Mouse (Mus musculus) heart, embryonic 14.5 days (tissue): ENCODE data around the gene Ift122. TPM values are rescaled to one million over a fixed set of nuclear protein-coding genes. Genes with fewer than 3 reads are reported as not detected.

ENCODE experiments used
- ATAC-seq: fragments of 200-750 bp; cut with Nextera tagmentation; 2 replicates; pipeline ENCODE4 v1.8.0; 2017; ENCODE audit warnings: low read depth, moderate TSS enrichment; ENCODE audit not compliant: insufficient number of reproducible peaks, insufficient read depth, low FRiP score
- H3K27ac ChIP-seq, 2 experiments: fragments of 200-500 bp in 1 of 2; fragments of 300-500 bp in 1 of 2; sonication (generic) in 1 of 2; replicated peaks in 1 of 2; 2 replicates each; pipeline ENCODE4 v1.5.1; 2012 to 2014; ENCODE audit warnings: low read depth in 2 of 2, low read length in 2 of 2, control low read depth in 1 of 2, mild to moderate bottlenecking in 1 of 2, mixed read lengths in 1 of 2; ENCODE audit not compliant: control insufficient read depth in 1 of 2, insufficient read depth in 1 of 2
- H3K27me3 ChIP-seq: fragments of 300-500 bp; sonication (generic); 2 replicates; pipeline ENCODE4 v1.6.1; 2014; ENCODE audit warnings: mild to moderate bottlenecking, low read length, control low read depth; ENCODE audit not compliant: control insufficient read depth, insufficient read depth
- H3K36me3 ChIP-seq: fragments of 300-500 bp; sonication (generic); 2 replicates; pipeline ENCODE4 v1.6.1; 2014; ENCODE audit warnings: mild to moderate bottlenecking, control low read depth, low read length, mixed read lengths; ENCODE audit not compliant: control insufficient read depth, insufficient read depth
- H3K4me1 ChIP-seq, 2 experiments: fragments of 200-500 bp in 1 of 2; fragments of 300-500 bp in 1 of 2; sonication (generic) in 1 of 2; 2 replicates each; pipeline ENCODE4 v1.6.1; 2012 to 2014; ENCODE audit warnings: low read length in 2 of 2, control low read depth in 1 of 2, mixed read lengths in 1 of 2; ENCODE audit not compliant: control insufficient read depth in 2 of 2, insufficient read depth in 2 of 2
- H3K4me2 ChIP-seq: fragments of 300-500 bp; sonication (generic); 2 replicates; pipeline ENCODE4 v1.6.1; 2014; ENCODE audit warnings: mild to moderate bottlenecking, low read length
- H3K4me3 ChIP-seq, 2 experiments: fragments of 200-500 bp in 1 of 2; fragments of 300-500 bp in 1 of 2; sonication (generic) in 1 of 2; 2 replicates each; pipeline ENCODE4 v1.5.1; 2012 to 2014; ENCODE audit warnings: low read length in 2 of 2, mild to moderate bottlenecking in 2 of 2, control low read depth in 1 of 2, low read depth in 1 of 2, moderate library complexity in 1 of 2; ENCODE audit not compliant: control insufficient read depth in 1 of 2, insufficient read depth in 1 of 2
- H3K9ac ChIP-seq: fragments of 300-500 bp; sonication (generic); 2 replicates; pipeline ENCODE4 v1.6.1; 2014; ENCODE audit warnings: mild to moderate bottlenecking, low read length
- H3K9me3 ChIP-seq: fragments of 300-500 bp; sonication (generic); 2 replicates; pipeline ENCODE4 v1.6.1; 2016; ENCODE audit warnings: low read length, control low read depth; ENCODE audit not compliant: control insufficient read depth
- WGBS: fragments of 180-500 bp; shearing (Covaris S2); extraction: QIAGEN DNeasy Blood & Tissue Kit; methylation state at CpG from one replicate; pipeline ENCODE4 v1.1.7; 2014; 5-methylcytosine and 5-hydroxymethylcytosine counted together
- polyA plus RNA-seq: library from polyadenylated mRNA; unstranded; fragments of >200 nt; fragmentation: Nextera tagmentation; extraction: Ambion mirVana; gene quantifications from 2 replicates; pipeline ENCODE4 v1.2.1, GENCODE M21; 2014

The Ift122 gene
- polyA plus RNA-seq, 1 experiment from 2014 or later, result 22.6 TPM

DNA sequence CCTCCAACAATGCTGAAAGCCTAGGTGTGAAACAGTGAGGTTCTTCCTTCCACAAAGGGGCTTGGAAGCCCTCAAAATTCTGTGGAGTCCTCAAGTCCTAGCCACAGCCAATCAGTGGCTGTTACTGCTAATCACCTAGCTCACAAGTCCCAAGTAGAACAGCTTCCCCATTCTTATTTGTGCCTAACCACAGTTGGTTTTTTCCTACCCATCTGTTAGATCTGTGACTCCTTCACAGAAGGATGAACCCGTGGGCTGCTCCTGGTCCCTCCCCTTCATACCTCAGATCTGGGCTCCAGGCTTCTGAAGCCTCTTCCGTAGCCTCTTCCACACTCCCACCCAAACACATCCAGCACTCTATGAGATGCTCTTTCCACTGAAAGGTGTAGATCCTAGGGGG lies 53.6 kb downstream of the Ift122 start:
- peaks cover 32 to 34% of the 10 kb centered on the region in 2 experiments for H3K4me1 ChIP-seq
- ATAC-seq, result no peak
- 66% methylated on average over 2 of the region's 2 CpGs for WGBS
- peaks cover 13% of the 10 kb centered on the region; the same call in 1 of the 2 replicates for H3K36me3 ChIP-seq
- no peak overlapping the region for H3K9ac ChIP-seq
- H3K9me3 ChIP-seq, result no peaks in the 10 kb centered on the region
- no peaks in the 10 kb centered on the region for H3K27me3 ChIP-seq
- no peak overlapping the region for H3K4me3 ChIP-seq
- no peak overlapping the region for H3K4me2 ChIP-seq
- H3K27ac ChIP-seq, result 0 out of 4 replicates have a peak overlapping the region, but pooled peaks of 1 of the 2 experiments have one; percentile 31

DNA sequence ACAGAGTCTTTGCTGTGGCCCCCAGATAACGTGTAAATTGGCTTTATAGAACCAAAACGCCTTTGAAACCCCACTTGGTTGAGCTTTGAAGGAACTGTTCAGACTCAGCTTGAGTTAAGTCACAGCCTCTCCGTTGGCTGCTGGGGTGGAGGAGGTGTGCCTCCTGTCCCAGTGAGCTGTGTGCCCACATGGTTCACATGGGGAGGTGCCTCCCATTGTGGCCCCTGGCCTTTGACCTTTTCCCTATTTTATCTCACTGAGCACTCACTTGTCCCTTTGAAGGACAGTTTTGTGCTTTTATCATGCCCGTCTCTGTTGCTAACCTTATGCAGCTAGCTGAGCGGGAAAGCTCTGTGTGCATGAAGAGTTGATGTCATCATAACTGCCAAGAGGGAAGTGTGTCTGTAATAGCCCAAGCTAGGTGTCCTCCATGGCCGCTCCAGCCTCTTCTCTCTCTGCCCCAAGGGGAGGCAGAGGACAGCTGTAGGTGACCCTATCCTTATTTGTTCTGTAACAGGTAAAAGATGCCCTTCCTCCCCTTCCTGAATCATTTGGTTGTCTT lies 55.2 kb downstream of the Ift122 start:
- ATAC-seq, result no peak
- Histone ChIP-seq H3K27ac (peak overlapping the region in 1 of 2 experiments; percentile 62; a peak in 2 of 4 replicates), H3K4me3 (no peak overlapping the region), H3K9ac (no peak overlapping the region), H3K4me2 (no peak overlapping the region), H3K9me3 (no peaks in the 10 kb centered on the region), H3K27me3 (no peaks in the 10 kb centered on the region), H3K36me3 (peaks cover 13% of the 10 kb centered on the region; the same call in 1 of the 2 replicates), H3K4me1 (peaks cover 37 to 43% of the 10 kb centered on the region in 2 experiments)
- WGBS, result 28% methylated on average over 6 of the region's 6 CpGs

DNA sequence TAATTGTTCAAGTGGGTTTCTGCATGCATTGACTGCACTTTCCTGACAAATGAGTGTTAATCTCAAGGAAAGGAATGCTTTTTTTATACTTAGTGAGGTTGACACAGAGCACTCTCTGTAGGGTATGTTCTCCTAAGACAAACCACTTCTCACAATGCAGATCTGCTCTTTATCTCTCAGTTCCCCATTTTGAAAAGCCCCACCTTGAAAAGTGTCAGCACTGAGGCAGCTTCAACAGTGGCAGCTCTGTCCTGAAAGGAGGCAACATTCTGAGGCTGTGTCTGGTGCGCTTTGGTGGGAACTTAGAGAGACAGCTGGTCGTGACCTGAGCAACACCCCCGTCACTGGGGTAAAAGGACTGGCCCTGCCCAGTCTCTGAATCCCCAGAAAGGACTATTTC lies 55.8 kb downstream of the Ift122 start:
- Histone ChIP-seq H3K4me1 (peaks cover 38 to 44% of the 10 kb centered on the region in 2 experiments), H3K9ac (peak overlapping the region; percentile 38), H3K27me3 (no peaks in the 10 kb centered on the region), H3K4me3 (no peak overlapping the region), H3K27ac (peak overlapping the region; percentile 14 to 62; a peak in 3 of 4 replicates), H3K4me2 (no peak overlapping the region), H3K9me3 (no peaks in the 10 kb centered on the region), H3K36me3 (peaks cover 9% of the 10 kb centered on the region; the same call in 1 of the 2 replicates)
- no peak for ATAC-seq
- WGBS, result 67% methylated on average over 3 of the region's 3 CpGs

DNA sequence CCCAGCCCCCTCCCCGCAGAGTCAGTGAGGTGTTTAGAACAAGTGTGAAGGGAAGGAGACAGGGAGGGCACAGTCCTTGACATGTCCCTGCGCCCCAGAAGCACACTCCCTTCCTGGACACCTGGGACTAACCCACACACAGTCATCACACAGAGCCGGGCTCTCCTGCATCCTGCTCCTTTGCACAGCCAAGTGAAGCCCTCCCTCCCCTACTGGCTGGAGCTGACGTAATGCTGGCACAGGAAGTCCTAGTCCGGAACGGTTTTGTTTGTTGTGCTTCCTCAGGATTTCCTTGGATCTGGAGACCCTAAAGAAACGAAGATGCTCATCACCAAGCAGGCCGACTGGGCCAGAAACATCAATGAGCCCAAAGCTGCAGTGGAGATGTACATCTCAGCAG lies 56.7 kb downstream of the Ift122 start:
- H3K27me3 ChIP-seq, result no peaks in the 10 kb centered on the region
- 48% methylated on average over 8 of the region's 8 CpGs for WGBS
- peak; percentile 66 for ATAC-seq
- H3K4me3 ChIP-seq, result no peak overlapping the region
- H3K4me2 ChIP-seq, result 0 out of 2 replicates have a peak overlapping the region, but pooled peaks have one; percentile 16
- peaks cover 46 to 53% of the 10 kb centered on the region in 2 experiments for H3K4me1 ChIP-seq
- peak overlapping the region; percentile 64 to 66; a peak in 3 of 4 replicates for H3K27ac ChIP-seq
- H3K9ac ChIP-seq, result peak overlapping the region; percentile 11; the same call in 1 of the 2 replicates
- H3K36me3 ChIP-seq, result peaks cover 7% of the 10 kb centered on the region; the same call in 1 of the 2 replicates
- no peaks in the 10 kb centered on the region for H3K9me3 ChIP-seq

DNA sequence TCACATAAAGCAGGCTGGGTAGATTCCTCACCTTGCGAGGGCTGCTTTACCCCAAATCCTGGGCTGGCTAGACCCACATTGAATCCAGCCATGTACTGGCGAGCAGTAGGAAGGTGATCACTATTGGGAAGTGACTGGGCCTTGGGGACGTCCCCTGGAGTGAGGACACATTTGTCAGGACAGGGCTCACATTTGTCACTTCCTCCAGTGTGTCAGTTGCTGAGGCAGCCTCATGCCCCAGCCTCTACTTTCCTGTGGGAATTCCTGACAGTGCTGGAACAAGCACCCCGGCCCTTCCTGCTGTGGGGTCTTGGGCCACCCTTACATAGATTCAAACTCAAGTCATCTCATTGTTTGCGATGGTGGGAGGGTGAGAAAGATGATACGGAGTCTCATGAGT lies 58.5 kb downstream of the Ift122 start:
- Histone ChIP-seq H3K9ac (peak overlapping the region; percentile 13; the same call in 1 of the 2 replicates), H3K4me3 (no peak overlapping the region), H3K4me2 (no peak overlapping the region), H3K36me3 (0 out of 2 replicates have a peak, but pooled peaks cover 4% of the 10 kb centered on the region), H3K27me3 (no peaks in the 10 kb centered on the region), H3K27ac (peak overlapping the region; percentile 23 to 61; a peak in 3 of 4 replicates), H3K9me3 (no peaks in the 10 kb centered on the region), H3K4me1 (peaks cover 62 to 71% of the 10 kb centered on the region in 2 experiments)
- WGBS, result 63% methylated on average over 6 of the region's 6 CpGs
- no peak for ATAC-seq

DNA sequence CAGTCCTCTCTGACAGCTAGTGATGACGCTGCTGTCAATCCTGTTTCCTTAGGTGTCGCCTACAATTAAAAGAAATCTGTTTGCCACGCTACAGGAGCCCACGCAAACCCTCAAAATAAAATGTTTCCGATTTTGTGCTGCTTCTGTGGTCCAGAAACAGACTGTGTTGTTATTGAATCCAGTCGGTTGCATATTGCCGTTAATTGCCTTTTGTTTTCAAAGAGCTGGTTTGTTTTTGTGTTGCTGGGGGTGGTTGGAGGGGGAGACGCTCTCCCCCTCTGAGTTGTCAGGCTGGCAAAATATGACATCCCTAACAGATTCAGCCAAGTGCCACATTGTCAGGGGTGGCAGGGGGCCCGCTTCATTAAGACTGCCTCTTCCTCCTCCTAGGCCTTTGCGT lies 60.2 kb downstream of the Ift122 start:
- Histone ChIP-seq H3K4me1 (peaks cover 64 to 71% of the 10 kb centered on the region in 2 experiments), H3K4me2 (no peak overlapping the region), H3K9ac (no peak overlapping the region), H3K27ac (no peak overlapping the region), H3K27me3 (no peaks in the 10 kb centered on the region), H3K4me3 (no peak overlapping the region), H3K9me3 (no peaks in the 10 kb centered on the region), H3K36me3 (0 out of 2 replicates have a peak, but pooled peaks cover 5% of the 10 kb centered on the region)
- no peak for ATAC-seq
- WGBS, result 89% methylated on average over 10 of the region's 10 CpGs

DNA sequence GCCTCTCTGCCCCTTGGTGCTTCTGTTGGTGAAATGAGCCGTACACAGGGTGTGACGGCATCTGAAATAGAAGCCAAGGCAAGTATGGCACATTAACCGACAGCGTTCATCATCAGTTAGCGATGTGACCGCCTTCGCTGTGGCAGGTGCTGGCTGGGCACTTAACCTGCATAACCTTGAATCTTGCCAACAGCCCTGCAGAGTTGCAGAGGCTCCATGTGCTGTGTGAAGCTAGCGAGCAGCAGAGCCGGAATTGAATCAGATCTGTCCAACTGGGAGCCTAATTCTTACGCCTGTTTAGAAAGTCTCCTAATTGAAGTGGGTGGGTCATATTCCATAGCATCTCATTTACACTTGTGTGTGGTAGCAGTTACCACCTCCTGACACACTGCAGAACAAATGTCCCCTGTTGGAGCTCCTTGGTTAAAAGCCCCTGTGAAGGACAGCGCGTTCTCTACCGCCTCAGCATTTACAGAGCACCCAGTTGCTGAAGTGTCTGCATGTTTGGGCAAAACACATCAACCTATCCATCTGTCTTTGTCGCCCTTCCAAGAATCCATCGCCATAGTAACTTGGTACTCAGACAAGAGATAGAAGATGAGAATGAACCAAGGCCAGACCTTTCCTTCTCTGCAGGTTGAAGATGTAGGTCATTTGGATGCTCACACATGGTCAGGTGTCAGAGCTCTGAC lies 61.4 kb downstream of the Ift122 start:
- no peak for ATAC-seq
- H3K27ac ChIP-seq, result peak overlapping the region; percentile 7 to 84
- peak overlapping the region; percentile 51; the same call in 1 of the 2 replicates for H3K9ac ChIP-seq
- WGBS, result 79% methylated on average over 15 of the region's 15 CpGs
- H3K4me2 ChIP-seq, result no peak overlapping the region
- peaks cover 55 to 60% of the 10 kb centered on the region in 2 experiments for H3K4me1 ChIP-seq
- no peaks in the 10 kb centered on the region for H3K27me3 ChIP-seq
- H3K9me3 ChIP-seq, result no peaks in the 10 kb centered on the region
- H3K4me3 ChIP-seq, result no peak overlapping the region
- 0 out of 2 replicates have a peak, but pooled peaks cover 5% of the 10 kb centered on the region for H3K36me3 ChIP-seq
